Mouse (Mus musculus): ENCODE results near the gene Olfr651.
"Not testable (repeated sequence)": the region's sequence is repeated elsewhere in the genome, so short reads cannot be mapped to it uniquely, and the experiment has no call there.

Gene Olfr651

DNA sequence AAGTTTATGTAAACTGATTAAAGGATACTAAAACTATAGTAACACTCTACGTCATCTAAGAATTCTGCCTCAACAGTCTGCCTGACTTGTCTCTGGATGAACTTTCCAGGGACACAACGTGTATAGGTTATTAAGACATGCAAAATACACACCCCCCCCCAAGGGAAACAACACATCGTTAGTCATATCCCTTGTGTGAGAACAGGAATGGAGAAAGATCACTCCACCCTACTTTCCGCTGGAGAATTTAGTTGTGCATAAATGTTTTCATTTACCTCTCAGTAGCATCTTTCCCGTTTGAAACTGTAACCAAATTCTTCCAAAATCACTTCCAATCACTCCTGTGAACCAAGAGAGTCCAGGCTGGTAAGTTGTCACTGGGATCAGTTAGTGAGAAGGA, at the start of gene Olfr651:
TSS of gene Olfr651 (plus strand) at position 301 of the 400 bp plus-strand sequence.
- DNase-seq (ENCODE audit: low read depth in 1 of 2, low spot score in 2 of 2): no peak

DNA sequence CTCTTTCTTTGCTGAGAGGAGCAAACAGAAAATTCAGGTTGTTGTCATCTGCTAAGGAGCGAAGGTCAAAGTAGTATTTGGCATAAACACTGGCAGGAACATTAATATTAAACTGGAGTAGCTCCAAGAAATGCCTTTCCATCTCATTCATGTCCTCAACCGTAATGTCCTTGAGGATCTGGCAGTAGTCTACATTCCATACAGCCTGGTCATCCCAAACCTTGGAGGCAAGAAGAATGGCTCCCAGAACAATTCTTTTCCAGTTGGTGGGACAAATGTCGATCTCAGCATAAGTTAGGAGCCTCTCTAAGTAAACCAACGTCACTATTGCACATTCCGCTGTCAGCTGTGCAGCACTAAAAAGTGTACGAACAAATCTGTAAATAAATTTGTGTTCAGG, 48.7 kb upstream of the Olfr651 start:
- not testable (repeated sequence) for DNase-seq (ENCODE audit: low read depth in 1 of 2, low spot score in 2 of 2)

DNA sequence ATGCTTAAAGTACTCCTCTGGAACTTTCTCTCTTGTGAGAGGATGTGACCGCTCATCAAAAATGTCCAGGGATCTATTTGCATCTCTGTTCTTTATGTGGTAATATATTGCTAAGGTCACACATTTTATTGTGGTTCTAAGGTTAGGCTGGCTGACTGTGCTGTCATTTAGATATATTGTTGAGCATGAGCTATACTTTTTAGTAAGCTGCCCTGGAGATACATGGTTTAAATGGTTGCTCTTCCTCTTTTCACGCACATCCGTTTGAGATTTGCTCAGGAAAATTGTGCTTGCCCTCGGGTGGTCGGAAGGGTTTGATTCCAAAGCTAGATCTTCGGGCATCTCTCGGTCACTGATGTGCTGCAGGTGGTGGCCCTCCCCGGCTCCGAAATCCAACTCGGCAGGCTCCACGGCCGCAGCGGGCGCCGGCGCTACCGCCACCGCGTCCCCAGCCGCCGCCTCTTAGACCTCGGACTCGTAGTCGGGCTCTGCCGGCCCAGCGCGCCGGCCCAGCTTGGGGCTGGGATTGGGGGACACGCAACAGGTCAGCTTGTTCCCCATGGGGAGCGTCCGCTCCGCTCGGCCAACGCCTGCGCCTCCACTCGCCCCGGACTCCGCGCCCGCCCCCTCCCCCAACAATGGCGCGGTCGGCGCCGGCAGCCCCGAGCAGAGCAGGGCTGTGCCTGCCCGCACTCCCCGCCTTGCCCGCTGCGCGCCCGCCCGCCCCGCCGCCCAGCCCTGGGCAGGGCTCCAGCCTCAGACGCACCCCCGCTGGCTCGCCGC, 48.2 kb upstream of the Olfr651 start:
- no peak for DNase-seq (ENCODE audit: low read depth in 1 of 2, low spot score in 2 of 2)

DNA sequence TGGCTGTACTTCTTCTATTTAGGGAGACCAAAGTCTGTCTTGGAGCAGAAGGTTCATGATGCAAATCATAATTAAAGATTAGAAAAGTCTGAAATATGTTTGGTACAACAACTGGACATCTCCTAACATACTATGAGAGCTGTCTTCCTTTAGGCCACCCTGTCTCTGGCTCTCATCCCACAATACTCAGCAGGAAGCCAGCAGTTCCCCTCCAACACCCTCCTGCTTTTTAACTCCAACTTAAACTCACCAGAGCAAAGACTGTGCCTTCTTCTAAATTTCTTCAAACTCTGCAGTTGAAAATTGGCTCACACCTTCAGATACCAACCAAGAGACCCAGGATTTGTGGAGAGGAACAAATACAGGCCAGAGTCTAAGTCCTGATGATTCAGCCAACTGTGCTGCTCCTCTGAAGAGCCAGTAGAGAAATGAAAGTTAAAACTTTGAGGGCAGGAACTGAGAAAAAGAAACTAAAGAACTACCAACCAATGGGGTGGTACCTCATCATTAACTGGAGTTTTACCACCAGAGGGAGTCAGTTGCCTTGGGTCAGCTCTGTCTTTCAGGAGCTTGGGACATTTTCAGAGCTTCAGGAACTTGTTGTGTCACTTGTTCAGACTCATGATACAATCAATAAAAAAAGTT, 42.4 kb upstream of the Olfr651 start, which contains the start of gene Trim30d:
TSS of gene Trim30d (minus strand) at position 429 of the 645 bp plus-strand sequence.
- not testable (repeated sequence) for DNase-seq (ENCODE audit: low read depth in 1 of 2, low spot score in 2 of 2)

DNA sequence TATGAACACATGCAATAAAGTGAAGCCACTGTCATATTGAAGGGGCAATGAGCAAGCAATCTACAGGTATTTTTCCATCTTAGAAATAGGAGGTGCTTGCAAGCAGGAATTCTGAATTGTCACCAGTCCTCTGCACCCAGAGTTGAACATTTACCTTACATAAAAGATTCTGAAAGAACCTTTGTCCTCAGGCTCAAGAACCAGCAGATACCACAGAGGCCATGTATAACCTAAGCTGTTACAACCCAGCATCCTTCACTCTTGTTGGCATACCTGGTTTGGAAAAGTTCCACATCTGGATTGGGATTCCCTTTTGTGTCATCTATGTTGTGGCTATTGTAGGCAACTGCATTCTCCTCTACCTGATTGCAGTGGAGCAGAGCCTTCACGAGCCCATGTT, 2.8 kb downstream of the Olfr651 start:
- no peak for DNase-seq (ENCODE audit: low read depth in 1 of 2, low spot score in 2 of 2)

DNA sequence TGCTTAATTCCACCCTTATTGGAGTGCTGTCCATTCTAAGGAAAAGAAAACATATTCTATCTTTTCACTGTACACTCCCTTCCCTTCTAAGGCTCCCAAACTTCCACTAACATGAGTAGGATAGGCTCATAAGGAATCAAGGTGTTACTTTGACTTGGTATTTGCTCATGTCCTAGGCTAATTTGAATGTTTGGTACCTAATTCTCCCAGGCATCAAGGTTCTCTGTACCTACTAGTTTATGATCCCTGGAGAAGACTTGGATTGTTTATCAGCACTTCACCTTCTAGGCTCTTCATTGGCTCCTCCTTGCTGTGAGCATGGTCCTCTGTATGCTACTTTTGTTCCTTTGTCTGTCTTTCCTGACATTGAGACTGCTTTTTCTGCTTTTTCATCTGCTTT, 10.7 kb downstream of the Olfr651 start, which contains the start of gene Olfr652:
TSS of gene Olfr652 (plus strand) at position 301 of the 400 bp plus-strand sequence.
- DNase-seq (ENCODE audit: low read depth in 1 of 2, low spot score in 2 of 2): no peak

DNA sequence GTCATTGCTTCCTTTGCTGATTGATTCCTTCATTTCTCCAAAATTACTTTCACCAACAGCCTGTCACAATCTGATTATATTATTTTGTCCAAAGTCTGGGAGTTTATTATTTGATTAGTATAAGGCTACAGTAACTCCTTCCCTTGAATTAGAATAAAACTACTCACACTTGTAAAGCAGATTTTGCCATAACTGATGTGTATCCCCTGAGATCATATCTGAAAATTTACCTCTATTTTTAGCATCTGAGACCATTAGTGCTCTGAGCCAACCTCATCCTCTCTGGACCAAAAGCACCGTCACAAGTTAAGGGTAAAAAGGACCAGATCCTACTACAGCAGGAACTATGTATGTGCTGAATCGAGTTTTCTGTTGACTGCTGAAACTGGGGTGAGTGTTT, 27.1 kb downstream of the Olfr651 start, which contains the start of gene Olfr653:
TSS of gene Olfr653 (plus strand) at position 301 of the 400 bp plus-strand sequence.
- no peak for DNase-seq (ENCODE audit: low read depth in 1 of 2, low spot score in 2 of 2)

DNA sequence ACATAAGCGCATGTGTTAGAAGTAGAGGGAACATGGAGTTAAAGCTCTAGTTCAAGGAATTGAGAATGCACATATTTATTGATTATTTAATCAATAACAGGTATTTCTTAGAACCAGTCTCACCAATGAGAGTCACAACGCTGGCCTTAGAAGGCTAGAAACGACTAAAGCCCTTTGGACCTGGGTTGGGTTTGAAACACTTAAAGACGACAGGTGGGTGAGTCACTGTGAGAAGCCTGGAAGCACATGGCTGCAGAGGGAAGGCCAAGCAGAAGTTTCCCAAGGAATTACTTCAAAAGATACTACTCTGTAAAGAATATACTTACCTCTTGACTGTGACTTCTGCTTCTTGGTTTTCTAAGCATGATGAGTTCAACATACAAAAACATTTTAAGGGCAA, 30.9 kb downstream of the Olfr651 start:
- DNase-seq (ENCODE audit: low read depth in 1 of 2, low spot score in 2 of 2): no peak

DNA sequence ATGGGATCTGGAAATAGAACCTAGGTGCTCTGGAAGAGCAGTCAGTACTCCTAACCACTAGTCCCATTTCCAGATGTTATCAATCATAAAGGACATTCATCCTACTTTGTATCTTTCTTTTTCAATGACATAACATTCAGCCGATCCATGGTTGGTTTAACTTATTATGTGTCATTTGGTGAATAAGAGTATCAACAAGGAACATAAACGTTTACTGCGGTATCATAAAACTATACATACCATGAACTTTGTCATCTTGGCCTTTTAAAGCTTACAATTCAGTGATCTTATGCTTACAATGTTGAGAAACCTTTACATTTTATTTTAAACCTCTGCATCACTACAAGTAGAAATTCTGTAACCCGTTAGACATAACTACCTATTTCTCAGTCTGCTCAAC, 31.5 kb downstream of the Olfr651 start:
- DNase-seq (ENCODE audit: low read depth in 1 of 2, low spot score in 2 of 2): no peak

DNA sequence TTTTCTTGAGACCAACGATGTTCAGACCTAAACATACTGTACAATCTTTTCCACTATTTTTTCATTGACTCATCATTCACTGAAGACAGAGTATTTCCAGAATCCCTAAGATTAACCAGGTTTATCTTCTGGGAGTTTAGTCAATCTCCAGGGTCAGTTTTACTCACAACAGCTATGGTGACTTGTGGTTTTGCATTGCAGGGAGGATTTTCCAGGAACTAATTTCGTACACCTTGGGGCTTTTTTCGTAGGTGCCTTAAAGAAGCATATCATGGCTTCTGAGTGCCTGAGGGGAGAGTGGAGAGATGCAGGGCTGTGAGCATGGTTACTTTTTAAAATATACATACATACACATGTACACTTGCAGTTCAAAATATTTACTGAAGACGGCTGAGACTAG, 36.8 kb downstream of the Olfr651 start, which contains the start of gene Olfr654:
TSS of gene Olfr654 (plus strand) at position 301 of the 400 bp plus-strand sequence.
- DNase-seq (ENCODE audit: low read depth in 1 of 2, low spot score in 2 of 2): no peak

DNA sequence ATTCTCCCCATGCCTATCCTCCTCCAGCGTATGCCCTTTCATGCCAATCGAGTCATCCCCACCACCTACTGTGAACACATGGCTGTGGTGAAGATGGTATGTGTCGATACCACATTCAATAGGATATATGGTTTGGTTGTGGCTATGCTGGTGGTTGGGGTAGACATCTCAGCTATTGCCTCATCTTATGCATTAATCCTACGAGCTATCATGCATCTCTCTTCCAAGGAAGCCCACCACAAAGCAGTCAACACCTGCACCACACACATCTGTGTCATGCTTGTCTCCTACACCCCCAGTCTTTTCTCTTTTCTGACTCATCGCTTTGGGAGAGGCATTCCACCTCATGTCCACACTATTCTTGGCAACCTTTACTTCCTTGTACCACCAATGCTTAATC, 38.3 kb downstream of the Olfr651 start:
- DNase-seq (ENCODE audit: low read depth in 1 of 2, low spot score in 2 of 2): no peak

DNA sequence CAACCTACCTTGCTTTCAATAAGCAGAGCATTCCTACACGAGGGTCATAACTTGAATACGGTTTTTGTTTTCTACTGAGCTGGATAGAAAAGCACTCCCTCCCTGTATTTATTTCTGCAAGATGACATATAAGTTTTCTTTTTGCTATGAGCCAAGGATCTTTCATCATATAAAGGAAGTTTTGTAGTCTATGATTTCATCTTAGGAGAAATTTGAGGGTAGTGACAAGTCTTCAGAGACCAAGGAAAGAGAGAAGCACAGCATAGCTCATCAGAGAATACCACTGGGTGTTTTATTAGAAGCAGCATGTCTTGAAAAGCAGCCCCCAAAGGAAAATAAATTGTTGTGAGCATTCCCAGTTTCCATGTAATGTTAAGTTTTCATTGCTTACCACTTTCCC, 51.7 kb downstream of the Olfr651 start, which contains the start of gene Olfr655:
TSS of gene Olfr655 (minus strand) at position 101 of the 400 bp plus-strand sequence.
- no peak for DNase-seq (ENCODE audit: low read depth in 1 of 2, low spot score in 2 of 2)

DNA sequence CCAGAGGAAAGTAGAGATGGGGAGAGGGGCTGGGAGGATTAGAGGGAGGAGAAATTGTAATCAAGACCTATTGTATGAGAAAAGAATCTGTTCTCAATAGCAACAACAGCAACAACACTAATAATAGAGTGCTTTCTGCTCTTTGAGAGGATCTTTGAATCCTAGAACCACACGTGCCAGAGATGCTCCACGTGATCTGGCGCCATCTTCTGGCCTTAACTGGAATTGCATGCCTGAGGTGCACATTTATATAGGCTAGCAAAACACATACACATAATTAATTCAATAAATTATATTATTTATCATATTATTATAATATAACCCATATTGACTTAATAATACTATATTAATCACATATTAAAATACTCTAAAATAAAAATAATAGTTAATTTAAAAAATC, 53.2 kb downstream of the Olfr651 start:
- peak; percentile 5 to 35 for DNase-seq (ENCODE audit: low read depth in 1 of 2, low spot score in 2 of 2)
